Mouse (Mus musculus) adrenal gland, adult 2 months (tissue): ENCODE measurements at regions not wholly inside any gene's neighbourhood (a gene's known extent, or its start where the extent isn't known, plus 50 kb on each side); places are given as distances from the start of the nearest gene placed in this dataset.

Source experiments
- DNase-seq: peaks from one replicate; pipeline ENCODE4 v3.0.0; 2021

DNA sequence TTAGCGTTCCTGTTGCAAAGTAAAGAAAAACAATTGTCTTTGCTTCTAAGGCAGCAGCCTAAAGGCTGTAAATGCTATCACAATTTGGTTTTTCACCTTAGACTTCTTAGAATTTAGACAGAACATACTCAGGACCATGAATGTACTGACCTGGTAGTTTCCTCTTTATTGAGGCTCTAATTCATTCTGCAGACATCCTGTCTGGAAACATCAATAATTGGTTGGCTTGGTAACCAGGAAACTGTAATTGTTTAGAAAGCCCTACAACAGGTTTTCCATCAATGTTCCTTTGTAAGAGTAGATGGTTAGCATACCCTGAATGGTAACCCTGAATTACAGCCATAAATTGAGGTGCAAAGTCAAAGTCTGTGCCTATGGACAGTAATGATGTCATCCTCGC, 67.4 kb upstream of the Prr30 start:
- no peak for DNase-seq
